Mouse (Mus musculus): ENCODE measurements around the gene Ddx6. TPM values are rescaled to one million over a fixed set of nuclear protein-coding genes. Genes with fewer than 3 reads are reported as not detected.

Gene Ddx6
- polyA plus RNA-seq (2012; rRNA removed) = 11.9 and 13.1 TPM in 2 replicates

GRCm38 (mm10) chr9:44604779-44605615 is at the start of gene Ddx6:
Gene Ddx6, plus strand, starts transcription at chr9:44604892.

DNA sequence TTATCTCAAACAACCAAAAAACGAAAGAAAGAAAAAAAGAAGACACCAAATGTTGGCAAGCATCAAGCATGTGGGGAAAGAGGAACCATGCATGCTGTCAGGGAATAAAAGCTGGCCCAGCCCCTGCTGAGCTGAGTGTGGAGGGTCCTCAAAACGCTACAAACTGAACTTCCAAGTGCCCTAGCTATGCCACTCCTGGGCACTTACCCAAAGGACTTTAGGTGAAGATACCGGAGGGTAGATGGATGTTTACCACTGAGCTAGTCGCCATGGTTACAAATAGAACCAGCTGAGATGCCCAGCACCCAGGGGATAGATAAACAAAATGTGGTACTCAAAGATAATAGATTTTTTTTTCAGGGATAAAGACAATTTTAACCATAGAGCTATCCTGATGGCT is 43.1 kb upstream of the Ddx6 start, which contains the start of gene Cxcr5:
Cxcr5 (minus strand) TSS at position 281 of the 400 bp plus-strand sequence.

DNA sequence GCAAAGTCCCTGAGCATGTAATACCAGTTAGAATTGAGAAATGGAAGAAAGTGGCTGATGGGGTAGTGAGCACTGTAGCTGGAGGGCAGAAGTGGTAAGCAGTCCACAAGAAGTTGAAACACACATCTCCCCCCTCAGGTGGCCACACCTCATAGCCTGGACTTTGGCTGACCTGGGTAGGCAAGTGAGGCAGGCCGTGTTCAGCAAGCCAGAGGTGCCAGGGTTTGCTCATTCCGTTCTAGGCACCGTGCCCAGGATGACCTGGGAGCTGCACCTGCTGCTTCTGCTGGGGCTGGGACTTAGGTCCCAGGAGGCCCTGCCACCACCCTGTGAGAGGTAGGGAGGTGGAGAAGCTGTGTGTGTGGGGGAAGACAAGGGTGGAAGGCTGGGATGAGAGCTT is 68.3 kb downstream of the Ddx6 start, which contains the start of gene Treh:
Treh (plus strand) TSS at position 229 of the 400 bp plus-strand sequence.

Other genes with a start within 250 kb of the Ddx6 start
- gene Vps11, start 243.2 kb upstream of the Ddx6 start, polyA plus RNA-seq (2012; rRNA removed) = 16.6 and 18.3 TPM in 2 replicates
- gene Hyou1, start 225.4 kb upstream of the Ddx6 start, polyA plus RNA-seq (2012; rRNA removed) = 43.9 and 44.8 TPM in 2 replicates
- gene Slc37a4, start 208.0 kb upstream of the Ddx6 start, polyA plus RNA-seq (2012; rRNA removed) = 37.0 and 46.0 TPM in 2 replicates
- 84.4 and 119 TPM in 2 replicates for gene Rps25, start 197.8 kb upstream of the Ddx6 start, polyA plus RNA-seq (2012; rRNA removed)
- gene Trappc4, start 197.3 kb upstream of the Ddx6 start, polyA plus RNA-seq (2012; rRNA removed) = 44.3 and 46.5 TPM in 2 replicates
- 30.0 and 36.4 TPM in 2 replicates for gene Ccdc84, start 186.3 kb upstream of the Ddx6 start, polyA plus RNA-seq (2012; rRNA removed)
- not detected in 2 replicates for gene Foxr1, start 163.8 kb upstream of the Ddx6 start, polyA plus RNA-seq (2012; rRNA removed)
- 0.21 TPM in 1 of 2 replicates, not detected in the other for gene Upk2, start 149.9 kb upstream of the Ddx6 start, polyA plus RNA-seq (2012; rRNA removed)
- 23.6 and 37.6 TPM in 2 replicates for gene Bcl9l, start 122.1 kb upstream of the Ddx6 start, polyA plus RNA-seq (2012; rRNA removed)
- 3.2 and 3.3 TPM in 2 replicates for gene Cxcr5, start 43.0 kb upstream of the Ddx6 start, polyA plus RNA-seq (2012; rRNA removed)
- 0.19 and 0.20 TPM in 2 replicates for gene Treh, start 68.3 kb downstream of the Ddx6 start, polyA plus RNA-seq (2012; rRNA removed)
- 127 and 138 TPM in 2 replicates for gene Phldb1, start 130.3 kb downstream of the Ddx6 start, polyA plus RNA-seq (2012; rRNA removed)
- gene Arcn1, start 163.0 kb downstream of the Ddx6 start, polyA plus RNA-seq (2012; rRNA removed) = 33.1 and 37.6 TPM in 2 replicates
- 26.7 and 30.0 TPM in 2 replicates for gene Ift46, start 163.0 kb downstream of the Ddx6 start, polyA plus RNA-seq (2012; rRNA removed)
- 8.8 and 9.7 TPM in 2 replicates for gene Tmem25, start 194.4 kb downstream of the Ddx6 start, polyA plus RNA-seq (2012; rRNA removed)
- gene Ttc36, start 198.2 kb downstream of the Ddx6 start, polyA plus RNA-seq (2012; rRNA removed) = 7.1 and 7.5 TPM in 2 replicates

Data from colon, adult 2 months (tissue).